Comparison of ENCODE assay signal across 31 mouse cellular contexts in genomic region chr9:55411154-55411553, GRCm38 (mm10).
DNase-seq lines count a peak whose midpoint lies in the region; TF ChIP-seq lines count a peak whose summit lies in the region.
"Had no signal": no experiment of that assay in that cellular context is flagged by ENCODE, and none has a peak within 500 bp of the region (broad histone marks: within the 10 kb centered on the region; RNA-seq: fewer than 3 reads in every experiment).

No protein-coding gene starts in this region.

- TF ChIP-seq POLR2A in small intestine, adult 2 months (IDR thresholded peaks at IDR 0.05; ENCODE audit: low read depth, low read length) = no peak; the same call in 1 of the 2 replicates

- peak; percentile 25 for DNase-seq in retina, embryonic 14.5 days (ENCODE audit: low spot score)
- no peak for DNase-seq in retina, postnatal 1 day
- DNase-seq in frontal cortex, postnatal 36 days (ENCODE audit: low spot score in 2 of 2) = no peak
- no peak for DNase-seq in adrenal gland, adult 18-20 months (ENCODE audit: low spot score in 2 of 2)
- no peak for DNase-seq in liver
- DNase-seq: adrenal gland, postnatal 25 days; cerebellum, adult 18-20 months; cerebellum, postnatal 25 days; forebrain, postnatal 0 days; gastrocnemius, postnatal 10 days; heart, postnatal 36 days; kidney, adult 18-20 months; kidney, postnatal 25 days; liver, postnatal 0 days; lung, postnatal 10 days; right cerebral cortex, postnatal 25 days; spleen, adult 18-20 months; thymus, postnatal 4 days had no signal

- no peaks in the 10 kb centered on the region for H3K27me3 ChIP-seq in small intestine, adult 2 months (ENCODE audit: control insufficient read depth, insufficient read depth, low read length)
- H3K27me3 ChIP-seq: embryonic facial prominence, embryonic 15.5 days; forebrain, embryonic 12.5 days; hindbrain, embryonic 13.5 days; midbrain, embryonic 13.5 days had no signal

- TF ChIP-seq CTCF in small intestine, adult 2 months (IDR thresholded peaks at IDR 0.05; ENCODE audit: extremely low read depth, insufficient read length, insufficient replicate concordance, low read depth, low read length) = no peak

- H3K4me3 ChIP-seq in brown adipose tissue, adult 24 weeks (ENCODE audit: insufficient read depth, low read depth, low read length) = peak overlapping the region; percentile 24
- peak overlapping the region; percentile 27; the same call in 1 of the 2 replicates for H3K4me3 ChIP-seq in small intestine, adult 2 months (ENCODE audit: low read depth, low read length)
- H3K4me3 ChIP-seq: embryonic facial prominence, embryonic 10.5 days; embryonic facial prominence, embryonic 15.5 days; forebrain, embryonic 12.5 days; heart, embryonic 10.5 days; hindbrain, embryonic 13.5 days; kidney, embryonic 15.5 days; layer of hippocampus, adult 2 months; limb, embryonic 13.5 days; liver, embryonic 12.5 days; midbrain, embryonic 13.5 days had no signal

- no peaks in the 10 kb centered on the region for H3K36me3 ChIP-seq in small intestine, adult 2 months (ENCODE audit: control insufficient read depth, insufficient read depth, low read length)
- H3K36me3 ChIP-seq: embryonic facial prominence, embryonic 10.5 days; embryonic facial prominence, embryonic 15.5 days; forebrain, embryonic 12.5 days; heart, embryonic 10.5 days; hindbrain, embryonic 13.5 days; kidney, embryonic 15.5 days; limb, embryonic 13.5 days; liver, embryonic 12.5 days; midbrain, embryonic 13.5 days had no signal

- 0 out of 2 replicates have a peak, but pooled peaks cover 3% of the 10 kb centered on the region for H3K4me1 ChIP-seq in brown adipose tissue, adult 24 weeks (ENCODE audit: control insufficient read depth, insufficient read depth, insufficient read length, low read length)
- peaks cover 14% of the 10 kb centered on the region for H3K4me1 ChIP-seq in small intestine, adult 2 months (ENCODE audit: control insufficient read depth, insufficient read depth, insufficient read length, low read length)
- H3K4me1 ChIP-seq: liver, embryonic 12.5 days had no signal

- 21% methylated on average over 6 of the region's 6 CpGs for WGBS in small intestine, adult 2 months

- H3K27ac ChIP-seq in brown adipose tissue, adult 24 weeks (replicated peaks; ENCODE audit: low read depth, low read length) = peak overlapping the region; percentile 50; the same call in 1 of the 2 replicates
- peak overlapping the region; percentile 80 for H3K27ac ChIP-seq in small intestine, adult 2 months (ENCODE audit: insufficient read depth, low read depth, low read length)
- H3K27ac ChIP-seq: embryonic facial prominence, embryonic 10.5 days; embryonic facial prominence, embryonic 15.5 days; forebrain, embryonic 12.5 days; heart, embryonic 10.5 days; hindbrain, embryonic 13.5 days; kidney, embryonic 15.5 days; layer of hippocampus, adult 2 months; limb, embryonic 13.5 days; liver, embryonic 12.5 days; macrophage; midbrain, embryonic 13.5 days had no signal
